Comparison of ENCODE assay signal across 23 mouse cellular contexts in the genomic region with DNA sequence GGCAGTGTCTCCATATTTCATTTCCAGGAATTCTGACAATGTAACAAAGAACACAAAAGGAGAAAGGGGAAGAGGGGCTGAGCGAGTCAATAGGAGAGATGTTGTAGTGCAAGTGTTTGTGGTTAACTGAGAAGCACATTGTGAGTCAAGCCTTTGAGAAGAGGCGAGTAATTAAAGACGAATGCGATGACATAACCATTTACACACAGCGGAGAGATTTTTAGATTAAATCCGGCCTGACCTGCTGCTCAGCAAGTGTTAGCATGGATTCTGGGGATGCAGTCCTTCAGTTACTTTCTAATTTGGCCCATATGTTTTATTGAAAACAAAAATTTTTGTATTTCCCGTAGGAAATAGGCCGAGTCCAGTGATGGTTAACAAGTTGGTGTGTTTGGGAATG.
DNase-seq lines count a peak whose midpoint lies in the region; ATAC-seq and TF ChIP-seq lines count a peak whose summit lies in the region.
"Had no signal": no experiment of that assay in that cellular context is flagged by ENCODE, and none has a peak within 500 bp of the region (broad histone marks: within the 10 kb centered on the region; RNA-seq: fewer than 3 reads in every experiment).

No protein-coding gene starts in this region.

- H3K4me1 ChIP-seq in embryonic facial prominence, embryonic 14.5 days (ENCODE audit: control insufficient read depth, insufficient read depth, low read length): peaks cover 9% of the 10 kb centered on the region
- peaks cover 4% of the 10 kb centered on the region; the same call in 1 of the 2 replicates for H3K4me1 ChIP-seq in limb, embryonic 14.5 days (ENCODE audit: control insufficient read depth, insufficient read depth, low read length)
- no peaks in the 10 kb centered on the region for H3K4me1 ChIP-seq in cerebellum, adult 2 months (ENCODE audit: control insufficient read depth, insufficient read depth, low read length)
- H3K4me1 ChIP-seq in hindbrain, embryonic 11.5 days (replicated peaks; ENCODE audit: control insufficient read depth, insufficient read depth, low read length): no peaks in the 10 kb centered on the region
- H3K4me1 ChIP-seq: forebrain, embryonic 15.5 days; heart, embryonic 10.5 days; heart, embryonic 13.5 days; hindbrain, embryonic 12.5 days; hindbrain, embryonic 15.5 days had no signal

- H3K4me3 ChIP-seq in embryonic facial prominence, embryonic 14.5 days (ENCODE audit: low read depth, low read length): no peak overlapping the region
- H3K4me3 ChIP-seq in limb, embryonic 14.5 days (replicated peaks; ENCODE audit: low read length): no peak overlapping the region
- H3K4me3 ChIP-seq in cerebellum, adult 2 months (replicated peaks; ENCODE audit: insufficient read depth, low read depth, low read length): no peak overlapping the region
- no peak overlapping the region for H3K4me3 ChIP-seq in hindbrain, embryonic 11.5 days (ENCODE audit: low read depth, low read length)
- H3K4me3 ChIP-seq: forebrain, embryonic 15.5 days; heart, adult 2 months; heart, embryonic 10.5 days; heart, embryonic 13.5 days; hindbrain, embryonic 12.5 days; hindbrain, embryonic 15.5 days had no signal

- H3K27ac ChIP-seq in embryonic facial prominence, embryonic 14.5 days (replicated peaks; ENCODE audit: low read depth, low read length): no peak overlapping the region; the same call in 1 of the 2 replicates
- H3K27ac ChIP-seq in limb, embryonic 14.5 days (replicated peaks; ENCODE audit: low read depth, low read length): no peak overlapping the region
- H3K27ac ChIP-seq in cerebellum, adult 2 months (ENCODE audit: insufficient read depth, low read length): no peak overlapping the region
- H3K27ac ChIP-seq in hindbrain, embryonic 11.5 days (ENCODE audit: low read depth, low read length): no peak overlapping the region
- H3K27ac ChIP-seq: forebrain, embryonic 15.5 days; heart, adult 2 months; heart, embryonic 10.5 days; heart, embryonic 13.5 days; hindbrain, embryonic 12.5 days; hindbrain, embryonic 15.5 days had no signal

- no peaks in the 10 kb centered on the region for H3K36me3 ChIP-seq in embryonic facial prominence, embryonic 14.5 days (ENCODE audit: control insufficient read depth, insufficient read depth, low read length)
- H3K36me3 ChIP-seq in limb, embryonic 14.5 days (ENCODE audit: control insufficient read depth, insufficient read depth, low read length): no peaks in the 10 kb centered on the region
- no peaks in the 10 kb centered on the region for H3K36me3 ChIP-seq in hindbrain, embryonic 11.5 days (ENCODE audit: control insufficient read depth, insufficient read depth, low read length)
- H3K36me3 ChIP-seq: forebrain, embryonic 15.5 days; heart, embryonic 10.5 days; heart, embryonic 13.5 days; hindbrain, embryonic 12.5 days; hindbrain, embryonic 15.5 days had no signal

- no peak overlapping the region for H3K4me2 ChIP-seq in embryonic facial prominence, embryonic 14.5 days (ENCODE audit: low read depth, low read length)
- H3K4me2 ChIP-seq in limb, embryonic 14.5 days (replicated peaks; ENCODE audit: low read depth, low read length, severe bottlenecking): no peak overlapping the region
- no peak overlapping the region for H3K4me2 ChIP-seq in hindbrain, embryonic 11.5 days (replicated peaks; ENCODE audit: low read depth, low read length)
- H3K4me2 ChIP-seq: forebrain, embryonic 15.5 days; heart, embryonic 13.5 days; hindbrain, embryonic 12.5 days; hindbrain, embryonic 15.5 days had no signal

- H3K27me3 ChIP-seq in embryonic facial prominence, embryonic 14.5 days (replicated peaks; ENCODE audit: control insufficient read depth, insufficient read depth, low read length): no peaks in the 10 kb centered on the region; the same call in 1 of the 2 replicates
- no peaks in the 10 kb centered on the region for H3K27me3 ChIP-seq in limb, embryonic 14.5 days (ENCODE audit: control insufficient read depth, insufficient read depth, low read length)
- no peaks in the 10 kb centered on the region for H3K27me3 ChIP-seq in cerebellum, adult 2 months (ENCODE audit: control insufficient read depth, insufficient read depth, low read length)
- no peaks in the 10 kb centered on the region for H3K27me3 ChIP-seq in hindbrain, embryonic 11.5 days (ENCODE audit: control insufficient read depth, insufficient read depth, low read length)
- H3K27me3 ChIP-seq: forebrain, embryonic 15.5 days; heart, embryonic 13.5 days; hindbrain, embryonic 12.5 days; hindbrain, embryonic 15.5 days had no signal

- DNase-seq in Muller cell, postnatal 12 days (ENCODE audit: inconsistent ontology term): peak; percentile 82
- DNase-seq in brain, embryonic 14.5 days (ENCODE audit: low read depth): peak; percentile 6
- peak; percentile 86 for DNase-seq in embryonic facial prominence, embryonic 14.5 days (ENCODE audit: low spot score)
- DNase-seq in limb, embryonic 14.5 days (ENCODE audit: low spot score): peak; percentile 33
- DNase-seq in cerebellum, adult 2 months: no peak
- no peak for DNase-seq in hindbrain, embryonic 11.5 days (ENCODE audit: low spot score)
- DNase-seq: adrenal gland, adult 8-10 months; adrenal gland, postnatal 36 days; cerebellum, adult 11 months; cerebellum, adult 9-10 months; cerebellum, postnatal 25 days; gastrocnemius, postnatal 36 days; heart, adult 2 months; heart, postnatal 14 days; heart, postnatal 4 days; kidney, adult 2 months had no signal

- WGBS in embryonic facial prominence, embryonic 14.5 days: 35% methylated on average over 8 of the region's 8 CpGs
- 47% methylated on average over 8 of the region's 8 CpGs for WGBS in limb, embryonic 14.5 days
- WGBS in cerebellum, adult 2 months: 86% methylated on average over 8 of the region's 8 CpGs
- 72% methylated on average over 8 of the region's 8 CpGs for WGBS in hindbrain, embryonic 11.5 days

- ATAC-seq in embryonic facial prominence, embryonic 14.5 days (ENCODE audit: low read depth): peak; percentile 63; the same call in 1 of the 2 replicates
- peak; percentile 30; the same call in 1 of the 2 replicates for ATAC-seq in limb, embryonic 14.5 days (ENCODE audit: low FRiP score, low read depth)
- no peak for ATAC-seq in hindbrain, embryonic 11.5 days (ENCODE audit: low FRiP score)
- ATAC-seq: activated CD4-positive, CD25-positive, alpha-beta regulatory T cell, adult 4 months; CD4-positive, CD25-positive, alpha-beta regulatory T cell, adult 4 months; forebrain, embryonic 15.5 days had no signal

- TF ChIP-seq CTCF in brain, embryonic 14.5 days (IDR thresholded peaks at IDR 0.05; ENCODE audit: borderline replicate concordance, extremely low read depth, insufficient read depth, insufficient read length): no peak
- no peak for TF ChIP-seq CTCF in cerebellum, adult 2 months (IDR thresholded peaks at IDR 0.05; ENCODE audit: borderline replicate concordance, insufficient read depth, low read depth, low read length)

- TF ChIP-seq POLR2A in brain, embryonic 14.5 days (IDR thresholded peaks at IDR 0.05; ENCODE audit: borderline replicate concordance, extremely low read depth, insufficient read depth, insufficient read length, poor library complexity, severe bottlenecking): no peak
- TF ChIP-seq POLR2A in limb, embryonic 14.5 days (IDR thresholded peaks at IDR 0.05; ENCODE audit: borderline replicate concordance, extremely low read depth, insufficient read depth, insufficient read length): no peak
- TF ChIP-seq POLR2A in cerebellum, adult 2 months (IDR thresholded peaks at IDR 0.05; ENCODE audit: borderline replicate concordance, insufficient read depth, low read length): no peak

- H3K9me3 ChIP-seq in embryonic facial prominence, embryonic 14.5 days (ENCODE audit: control insufficient read depth, low read length): no peaks in the 10 kb centered on the region
- H3K9me3 ChIP-seq in limb, embryonic 14.5 days (ENCODE audit: control insufficient read depth, low read length): no peaks in the 10 kb centered on the region
- no peaks in the 10 kb centered on the region for H3K9me3 ChIP-seq in hindbrain, embryonic 11.5 days (ENCODE audit: control insufficient read depth, low read length)
- H3K9me3 ChIP-seq: forebrain, embryonic 15.5 days; heart, embryonic 10.5 days; heart, embryonic 13.5 days; hindbrain, embryonic 12.5 days; hindbrain, embryonic 15.5 days had no signal

- no peak overlapping the region for H3K9ac ChIP-seq in embryonic facial prominence, embryonic 14.5 days (ENCODE audit: low read depth, low read length)
- H3K9ac ChIP-seq in limb, embryonic 14.5 days (ENCODE audit: low read depth, low read length, severe bottlenecking): no peak overlapping the region
- H3K9ac ChIP-seq in hindbrain, embryonic 11.5 days (ENCODE audit: low read depth, low read length): no peak overlapping the region
- H3K9ac ChIP-seq: forebrain, embryonic 15.5 days; heart, embryonic 13.5 days; hindbrain, embryonic 12.5 days; hindbrain, embryonic 15.5 days had no signal

Comparison
In these comparisons a context has a peak if more than half of its experiments do, and no peak if none do; other contexts are left out.
1. DNase-seq: peak in Muller cell, postnatal 12 days (single experiment), brain, embryonic 14.5 days (single experiment), embryonic facial prominence, embryonic 14.5 days (single experiment) and limb, embryonic 14.5 days (single experiment); none in cerebellum, adult 2 months (0 of 2) and hindbrain, embryonic 11.5 days (single experiment).